Mouse (Mus musculus) left cerebral cortex, postnatal 14 days (tissue): ENCODE results near the gene Dennd5a. TPM values are rescaled to one million over a fixed set of nuclear protein-coding genes. Genes with fewer than 3 reads are reported as not detected.

ENCODE experiments used
- DNase-seq, 2 experiments: peaks; one replicate each; pipeline ENCODE4 v3.0.0; 2021 to 2022; ENCODE audit warnings: low spot score in 2 of 2, mixed read lengths in 1 of 2
- intact Hi-C: fragments of 180-260 bp; cut with DNase I; formaldehyde crosslinking; loops from one replicate; pipeline ENCODE4 v1.15.1; 2025
- total RNA-seq, 2 experiments: library from RNA; stranded (reverse); gene quantifications; 2 replicates each; pipeline ENCODE4 v1.2.3; 2021

Gene Dennd5a
- total RNA-seq, 2 experiments from 2014 or later, result 182 to 186 TPM

DNA sequence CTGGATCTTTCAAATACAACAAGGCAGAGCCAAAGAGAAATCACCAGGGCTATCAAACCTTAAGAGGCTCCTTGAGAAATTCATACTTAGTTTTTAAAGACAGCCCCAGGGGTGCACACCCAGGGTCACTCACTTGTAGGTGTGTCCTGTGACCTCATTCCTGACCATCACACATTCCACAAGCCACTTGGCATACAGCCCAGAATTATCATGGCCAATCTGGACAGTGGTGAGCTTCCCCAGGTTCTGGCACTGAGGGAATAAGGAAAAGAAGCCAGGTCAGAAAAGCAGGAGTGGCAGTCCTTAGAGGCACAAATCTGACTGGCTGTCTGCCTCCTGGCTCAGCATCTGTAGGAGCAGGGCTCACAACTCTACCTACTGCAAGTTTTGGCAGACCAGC lies 61.4 kb downstream of the Dennd5a start:
- intact Hi-C loops, result loop anchor here (10.0 kb wide), 1 partner anchor 144 kb away; the partner anchor contains the start of gene Tmem9b
- DNase-seq, result no peak

DNA sequence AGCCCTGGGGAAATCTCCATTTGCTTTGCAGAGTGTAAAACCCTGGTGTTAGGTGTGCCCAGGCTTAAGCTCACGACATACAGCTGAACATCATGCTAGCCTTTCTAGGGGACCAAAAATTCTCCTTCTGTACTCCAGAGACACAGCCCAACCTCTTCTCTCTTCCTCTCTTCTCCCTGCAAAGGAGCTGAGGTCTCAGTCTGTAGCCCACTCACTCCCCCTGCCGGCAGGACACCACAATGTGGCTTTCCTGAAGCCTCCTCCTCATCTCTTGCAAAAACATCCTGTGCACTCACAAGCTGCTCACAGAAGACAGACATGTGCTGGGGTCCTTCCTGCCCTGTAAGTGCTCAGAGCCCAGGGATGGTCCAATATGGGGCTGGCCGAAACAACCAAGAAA lies 67.7 kb downstream of the Dennd5a start:
- peak; percentile 84 to 89 for DNase-seq
- intact Hi-C loops, result loop anchor here (2.0 to 10.0 kb wide), 2 partner anchors 100 to 138 kb away; partner anchors contain the start of gene Tmem9b

DNA sequence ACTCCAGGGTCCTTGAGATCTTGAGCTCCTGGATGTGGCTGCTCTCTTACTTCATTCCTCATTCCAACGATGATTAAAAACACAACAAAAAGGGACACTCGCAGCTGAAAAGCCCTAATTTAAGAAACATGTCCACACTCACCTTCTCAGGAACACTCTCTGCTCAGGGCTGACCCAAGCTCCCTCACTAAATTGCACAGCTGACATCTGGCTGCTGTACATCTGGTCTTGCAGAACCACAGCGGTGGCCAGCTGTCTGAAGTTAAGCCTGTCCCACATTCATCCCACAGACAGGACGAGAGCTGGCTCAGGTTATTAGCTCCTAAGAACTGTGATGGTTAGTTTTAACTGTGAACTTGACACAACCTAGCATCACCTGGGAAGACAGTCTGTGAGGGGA lies 68.5 kb downstream of the Dennd5a start:
- intact Hi-C loops, result loop anchor here (2.0 to 10.0 kb wide), 2 partner anchors 99 to 137 kb away; partner anchors contain the start of gene Tmem9b
- DNase-seq, result no peak

DNA sequence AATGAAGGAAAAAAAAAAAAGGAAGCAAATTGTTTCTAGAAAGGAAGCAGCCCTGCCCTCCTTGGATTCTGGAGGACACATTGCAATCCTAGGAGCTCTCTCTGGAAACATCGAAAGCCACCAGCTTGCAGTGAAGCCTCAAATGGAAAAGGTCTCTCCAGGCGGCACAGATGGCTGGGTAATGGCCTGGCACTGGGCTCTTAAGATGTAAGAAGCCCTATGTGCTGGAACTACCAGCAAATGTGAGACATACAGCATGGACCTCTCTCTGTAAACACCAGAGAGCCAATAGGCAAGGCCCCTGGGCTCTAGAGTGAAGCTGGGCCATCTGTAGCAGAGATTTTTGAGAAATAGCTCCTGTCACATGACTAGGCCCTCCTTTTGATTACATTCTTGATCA lies 70.0 kb downstream of the Dennd5a start:
- intact Hi-C loops, result loop anchor here (10.0 kb wide), 1 partner anchor 135 kb away; the partner anchor contains the start of gene Tmem9b
- DNase-seq, result no peak

DNA sequence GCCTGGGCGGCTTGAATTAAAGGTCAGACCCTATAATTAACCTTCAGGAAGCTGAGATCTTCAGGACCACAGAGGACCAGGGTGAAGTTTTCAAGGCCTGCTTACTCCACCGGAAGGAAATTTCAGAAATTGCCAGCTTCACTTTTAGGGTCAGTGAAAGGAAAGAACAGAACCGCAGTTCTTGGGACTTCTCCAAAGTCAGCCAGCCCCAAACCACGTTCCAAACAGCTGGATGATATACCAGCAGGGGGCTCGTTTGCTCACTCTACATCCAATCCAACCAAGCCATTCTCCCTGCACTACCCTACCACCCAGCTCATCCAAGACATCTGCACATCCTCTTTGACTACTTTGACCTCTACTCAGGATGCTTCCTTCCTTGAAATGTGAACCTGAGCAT lies 71.0 kb downstream of the Dennd5a start:
- intact Hi-C loops, result no loop called here
- DNase-seq, result no peak

DNA sequence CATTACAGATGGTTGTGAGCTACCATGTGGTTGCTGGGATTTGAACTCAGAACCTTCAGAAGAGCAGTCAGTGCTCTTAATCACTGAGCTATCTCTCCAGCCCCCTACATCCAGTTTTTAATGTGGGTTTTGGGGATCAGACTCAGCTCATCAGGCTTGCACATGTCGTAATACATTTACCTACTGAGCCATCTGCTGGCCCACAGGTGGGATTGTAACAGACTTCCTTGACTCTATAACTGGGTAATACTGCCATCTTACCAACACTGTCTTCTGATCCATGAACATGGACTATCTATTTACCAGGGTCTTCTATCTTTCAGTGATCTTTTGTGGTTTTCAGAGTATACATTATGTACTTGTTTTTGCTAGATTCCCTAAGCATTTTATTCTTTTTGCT lies 74.0 kb downstream of the Dennd5a start:
- no peak for DNase-seq
- intact Hi-C loops, result no loop called here

DNA sequence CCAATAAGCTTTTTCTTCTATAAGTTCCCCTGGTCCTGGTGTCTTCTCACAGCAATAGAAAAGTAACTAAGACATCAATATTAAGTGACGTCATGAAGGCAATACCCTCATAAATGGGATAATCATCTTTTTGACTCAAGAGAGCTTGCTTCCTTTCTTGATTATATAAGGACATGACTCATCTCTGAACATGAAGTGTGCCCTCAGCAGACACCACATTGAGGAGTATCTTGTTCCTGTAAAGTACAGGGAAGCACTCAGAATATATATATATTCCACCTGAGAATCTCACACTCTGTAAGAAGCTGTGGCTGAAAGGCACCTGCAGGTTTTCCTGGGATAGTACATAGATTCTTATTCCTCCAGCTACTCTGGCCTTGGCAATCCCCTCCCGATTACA lies 77.7 kb downstream of the Dennd5a start:
- intact Hi-C loops, result no loop called here
- no peak for DNase-seq

DNA sequence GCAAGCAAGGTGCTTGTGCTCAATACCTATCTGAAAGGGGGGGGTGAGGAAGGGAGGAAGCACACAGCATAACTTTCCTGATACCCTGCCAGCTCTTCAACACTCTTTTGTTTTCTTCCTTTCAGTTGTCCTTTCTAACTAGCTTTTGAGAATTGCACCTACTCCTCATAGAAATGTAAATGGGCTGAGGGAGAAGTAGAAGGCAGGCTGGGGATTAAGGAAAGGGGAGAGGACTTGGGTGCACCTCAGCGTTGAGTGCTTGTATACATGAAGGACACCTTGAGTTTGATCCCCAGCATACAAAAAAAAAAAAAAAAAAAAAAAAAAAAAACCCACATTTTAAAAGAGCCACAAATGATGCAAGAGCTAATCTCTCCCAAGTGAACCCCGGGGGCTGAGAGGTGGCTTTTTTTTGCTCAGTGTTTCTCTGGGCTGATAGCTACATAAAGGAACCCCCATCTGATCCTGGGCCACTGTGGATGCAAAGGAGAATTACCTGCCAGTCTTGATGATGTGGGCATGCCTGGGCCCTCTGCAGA lies 78.6 kb downstream of the Dennd5a start:
- DNase-seq, result no peak
- intact Hi-C loops, result no loop called here

DNA sequence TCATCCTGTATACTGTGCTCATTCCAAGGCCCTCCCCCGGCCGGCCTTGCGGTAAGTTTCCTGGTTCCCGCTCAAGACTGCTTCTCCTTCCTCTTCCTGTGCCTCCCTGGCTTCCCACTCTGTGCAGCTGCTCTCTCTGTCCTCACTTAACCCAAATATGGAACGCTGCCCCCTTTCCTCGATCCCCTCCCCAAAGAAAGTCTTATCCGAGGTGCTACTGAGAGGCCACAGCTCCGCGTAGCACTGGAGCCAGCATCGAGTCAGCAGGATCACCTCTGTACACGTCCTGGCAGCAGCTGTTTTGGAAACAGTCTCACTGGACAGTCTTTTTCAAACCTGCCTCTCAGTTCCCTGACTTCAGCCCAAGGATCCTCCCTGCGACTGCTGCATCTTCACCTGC lies 81.1 kb downstream of the Dennd5a start:
- intact Hi-C loops, result loop anchor here (5.0 kb wide), 1 partner anchor 87 kb away; no protein-coding TSS in a partner anchor
- DNase-seq, result no peak

DNA sequence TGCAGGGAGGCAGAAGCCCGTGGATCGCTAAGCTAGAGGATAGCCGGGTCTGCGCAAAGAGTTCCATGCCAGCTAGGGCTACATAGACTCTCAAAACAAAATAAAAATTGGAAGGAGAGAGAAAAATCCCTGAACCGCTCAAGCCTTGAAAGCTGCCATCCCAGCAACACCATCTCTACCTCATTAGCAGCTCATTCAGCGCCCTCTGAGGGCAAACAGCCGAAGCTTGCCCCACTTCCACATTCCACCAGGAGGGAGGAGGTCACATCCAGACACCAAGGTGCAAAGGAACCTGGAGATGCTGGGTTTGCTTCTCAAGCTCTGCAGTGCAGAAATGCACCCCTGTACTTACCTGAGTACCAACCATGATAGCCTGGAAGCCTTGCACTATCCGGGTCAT lies 84.2 kb downstream of the Dennd5a start:
- intact Hi-C loops, result loop anchor here (5.0 kb wide), 1 partner anchor 84 kb away; no protein-coding TSS in a partner anchor

DNA sequence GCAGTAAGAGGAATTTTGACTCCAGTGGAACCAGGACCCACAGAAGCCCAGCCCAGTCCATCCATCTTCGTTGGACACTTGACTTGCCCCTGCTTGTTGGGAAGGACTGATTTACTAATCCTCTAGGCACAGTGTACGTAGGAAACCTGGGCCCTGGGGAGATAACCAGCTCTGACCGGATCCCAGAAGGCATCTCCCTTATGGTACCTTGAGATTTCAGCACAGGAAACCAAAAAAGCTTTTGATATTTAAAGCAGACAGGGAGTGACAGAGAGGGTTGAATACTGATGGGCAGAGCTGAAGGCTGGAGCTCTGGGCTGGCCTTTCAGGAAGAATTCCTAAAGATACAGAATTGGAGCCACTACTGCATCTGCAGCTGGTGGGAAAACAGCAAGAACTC lies 84.7 kb downstream of the Dennd5a start:
- no peak for DNase-seq
- intact Hi-C loops, result loop anchor here (5.0 kb wide), 1 partner anchor 83 kb away; no protein-coding TSS in a partner anchor

More for the DNA sequence above, 84.2 kb downstream of the Dennd5a start:
- no peak for DNase-seq

DNA sequence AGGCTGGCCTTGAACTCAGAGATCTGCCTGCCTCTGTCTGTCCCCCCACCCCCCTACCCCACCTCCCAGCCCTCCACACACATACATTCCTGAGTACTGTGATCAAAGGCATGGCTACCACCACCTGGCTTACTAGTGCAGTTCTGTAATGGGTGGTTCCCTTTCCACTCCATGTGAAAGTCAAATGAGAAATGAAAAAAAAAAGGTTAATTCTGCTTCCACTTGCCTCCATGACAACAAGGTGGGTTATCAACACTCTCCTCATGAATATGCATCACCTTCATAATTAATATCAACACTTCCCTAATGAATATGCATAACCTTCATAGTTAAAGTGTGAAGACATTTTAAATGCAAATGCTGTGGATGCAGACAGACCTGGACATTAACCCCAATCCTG lies 85.2 kb downstream of the Dennd5a start:
- no peak for DNase-seq
- intact Hi-C loops, result loop anchor here (5.0 kb wide), 1 partner anchor 83 kb away; no protein-coding TSS in a partner anchor

DNA sequence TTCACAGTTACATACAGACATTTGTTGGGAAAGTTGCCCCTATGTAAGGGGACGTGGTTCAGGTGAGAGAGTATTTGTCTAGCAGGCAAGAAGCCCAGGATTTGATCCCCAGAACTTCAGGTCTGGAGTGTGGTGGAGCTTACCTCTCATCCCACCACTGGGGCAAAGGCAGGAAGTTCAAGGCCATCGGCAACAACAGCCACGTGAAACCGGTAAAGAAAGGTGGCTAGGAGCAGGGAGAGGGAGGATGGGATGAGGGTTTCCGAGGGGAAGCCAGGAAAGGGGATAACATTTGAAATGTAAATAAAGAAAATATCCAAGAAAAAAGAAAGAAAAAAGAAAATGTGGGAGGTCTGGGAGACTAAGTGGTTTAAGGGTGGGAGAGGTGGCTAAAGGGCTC lies 87.1 kb downstream of the Dennd5a start:
- no peak for DNase-seq
- intact Hi-C loops, result no loop called here

DNA sequence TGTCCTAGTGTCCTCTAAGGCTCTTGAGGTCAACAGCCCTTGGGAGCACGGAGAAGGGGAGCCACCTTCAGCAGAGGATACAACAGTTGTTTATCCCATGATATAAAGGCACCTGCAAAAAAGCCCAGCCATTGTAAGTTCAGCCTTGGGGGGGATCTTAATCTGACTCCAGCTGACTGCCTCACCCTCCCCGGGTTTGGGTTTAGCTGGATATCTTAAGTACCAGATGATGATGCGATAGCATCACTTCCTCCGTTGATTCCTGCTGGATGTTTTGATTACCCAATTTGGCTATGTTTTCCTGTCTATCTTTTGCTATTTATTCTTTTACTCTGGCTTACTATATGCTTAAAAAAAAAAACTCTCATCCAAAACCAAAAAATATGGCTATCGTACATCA lies 89.0 kb downstream of the Dennd5a start:
- intact Hi-C loops, result no loop called here
- no peak for DNase-seq

DNA sequence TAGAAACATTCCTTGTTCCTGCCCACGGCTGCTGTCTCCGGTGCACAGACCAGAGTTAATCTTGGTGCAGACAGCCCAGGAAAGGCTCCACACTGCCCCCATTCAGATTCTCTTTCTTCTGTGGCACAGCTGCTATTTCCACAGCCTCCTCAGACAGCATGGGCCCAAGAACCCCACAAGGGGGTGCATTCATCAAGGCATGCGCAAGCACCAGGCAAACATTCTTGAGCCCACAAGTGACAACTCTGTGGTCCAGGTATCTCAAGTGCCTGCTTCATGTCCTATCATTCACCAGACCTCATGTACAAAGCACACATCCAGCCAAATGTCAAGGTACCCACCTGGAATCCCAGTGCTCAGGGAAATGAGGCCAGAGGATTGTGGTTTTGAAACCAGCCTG lies 91.8 kb downstream of the Dennd5a start:
- peak; percentile 36 to 39 for DNase-seq
- intact Hi-C loops, result no loop called here

DNA sequence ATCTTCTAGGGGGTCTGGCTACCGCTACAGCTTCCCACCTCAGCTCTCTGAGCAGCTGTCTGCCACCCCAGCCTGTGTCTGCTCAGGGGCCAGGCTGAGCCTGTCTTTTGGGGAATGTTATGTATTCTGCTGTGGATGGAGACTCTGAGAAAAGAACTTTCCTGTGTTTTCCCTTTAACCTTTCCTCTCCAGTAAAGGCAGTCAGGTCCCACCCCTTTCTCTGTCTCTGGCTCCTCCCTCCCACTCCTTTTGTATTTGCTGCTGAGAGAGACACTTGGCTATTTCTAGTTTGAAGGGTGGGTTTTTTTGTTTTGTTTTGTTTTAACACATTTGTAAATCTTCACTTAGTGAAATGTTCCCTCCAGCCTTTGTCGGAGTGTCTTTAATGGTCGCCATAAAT lies 93.6 kb downstream of the Dennd5a start:
- intact Hi-C loops, result no loop called here
- no peak for DNase-seq

DNA sequence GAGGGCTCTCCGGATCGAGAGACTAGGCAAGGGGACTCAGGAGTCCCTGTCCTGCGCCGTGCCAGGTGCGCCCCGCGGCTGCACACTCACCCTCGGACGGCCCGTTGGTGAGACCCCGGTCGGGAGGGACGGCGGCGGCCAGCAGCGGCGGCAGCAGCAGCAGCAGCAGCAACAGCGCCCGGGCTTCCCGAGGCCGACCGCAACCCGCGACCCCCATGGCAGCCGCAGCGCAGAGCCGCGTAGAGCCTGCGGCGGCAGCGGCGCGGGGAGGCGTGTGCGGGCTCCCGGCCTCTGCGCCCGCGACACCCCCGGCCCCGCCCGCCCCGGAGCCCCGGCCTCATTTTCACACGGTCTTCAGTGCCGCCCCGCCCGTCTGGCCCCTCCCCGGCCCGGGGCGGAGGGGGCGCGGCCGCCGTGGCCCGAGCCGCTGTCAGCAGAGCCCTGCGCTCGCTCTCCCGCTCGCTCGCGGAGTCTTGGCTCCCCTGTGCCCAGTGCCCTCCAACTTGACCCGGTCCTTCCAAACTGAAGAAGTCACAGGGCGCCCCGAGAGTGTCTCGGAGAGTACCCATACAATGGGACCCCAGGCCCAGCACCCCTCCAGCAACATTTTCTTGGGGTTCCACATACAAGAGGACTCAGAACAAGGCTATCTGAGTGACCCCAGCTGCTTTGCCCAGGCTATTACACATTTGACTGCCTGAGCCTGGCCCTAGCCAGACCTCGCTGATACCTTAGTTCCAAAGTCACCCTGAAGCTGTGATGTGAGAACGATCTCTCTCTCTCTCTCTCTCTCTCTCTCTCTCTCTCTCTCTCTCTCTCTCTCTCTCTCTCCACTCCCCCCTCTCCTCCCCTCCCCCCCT lies 94.7 kb downstream of the Dennd5a start, which contains the start of gene Scube2:
TSS of gene Scube2 (minus strand) at position 310 of the 860 bp plus-strand sequence.
- no peak for DNase-seq

DNA sequence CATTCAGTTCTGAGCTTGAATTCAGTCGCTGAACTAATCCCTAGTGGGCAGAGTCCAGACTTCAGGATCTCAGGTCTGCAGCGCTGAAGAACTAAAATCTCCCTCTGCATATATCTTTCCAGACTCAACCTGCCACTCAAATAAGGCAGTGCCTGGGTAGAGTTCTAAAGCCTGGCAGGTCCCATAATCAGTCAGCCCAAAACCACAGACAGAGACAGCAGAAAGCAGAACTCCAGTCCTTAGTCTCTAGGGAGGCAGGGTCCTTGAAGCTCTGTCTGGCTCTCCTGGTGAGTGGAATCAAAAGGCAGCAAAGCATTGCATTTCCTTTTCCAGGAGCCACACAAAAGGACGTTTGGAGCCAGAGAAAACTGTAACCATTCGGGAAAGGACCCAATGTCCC lies 96.7 kb downstream of the Dennd5a start:
- DNase-seq, result no peak
- intact Hi-C loops, result no loop called here

More for the DNA sequence above, 94.7 kb downstream of the Dennd5a start, which contains the start of gene Scube2:
- intact Hi-C loops, result no loop called here

DNA sequence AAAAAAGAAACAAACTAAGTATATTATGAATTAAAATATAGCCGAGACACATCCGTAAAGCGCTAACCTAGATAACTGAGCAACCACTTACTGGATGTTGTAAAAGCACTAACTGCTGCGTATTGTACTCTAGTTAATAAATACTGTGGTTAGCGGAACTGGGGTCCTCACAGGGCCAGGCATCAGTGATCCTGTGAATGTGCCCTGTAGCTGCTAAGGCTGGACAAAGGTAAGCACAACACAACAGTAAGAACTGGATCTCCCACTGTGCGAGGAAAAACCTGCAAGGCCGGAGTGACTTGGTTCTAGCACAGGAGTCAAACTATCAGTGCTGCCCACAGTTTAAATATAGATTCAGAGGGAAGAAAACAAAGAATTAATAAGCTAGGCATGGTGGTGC lies 100.1 kb downstream of the Dennd5a start:
- intact Hi-C loops, result no loop called here
- no peak for DNase-seq

DNA sequence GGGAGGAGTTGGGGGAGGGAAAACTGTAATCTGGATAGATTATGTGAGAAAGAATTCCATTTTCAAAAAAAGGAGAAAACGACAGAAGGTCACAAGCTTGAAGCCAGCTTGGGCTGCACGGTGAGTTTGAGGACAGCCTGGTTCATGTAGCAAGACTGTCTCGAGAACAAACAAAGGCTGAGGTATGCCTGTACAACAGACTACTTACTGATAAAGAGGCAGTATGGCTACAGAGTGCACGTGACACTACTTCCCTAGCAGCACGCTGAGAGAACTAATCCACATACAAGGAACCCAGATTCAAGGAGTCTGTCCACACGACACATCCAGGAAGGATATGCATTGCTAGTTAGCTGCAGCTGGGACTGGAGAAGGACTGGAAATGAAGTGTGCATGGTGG lies 100.9 kb downstream of the Dennd5a start:
- intact Hi-C loops, result loop anchor here (5.0 kb wide), 1 partner anchor 47 kb away; no protein-coding TSS in a partner anchor
- DNase-seq, result no peak
